Mouse (Mus musculus) granulocyte monocyte progenitor cell, adult 5-6 weeks (primary cell): ENCODE data around the gene Gm26727. TPM values are rescaled to one million over a fixed set of nuclear protein-coding genes. Genes with fewer than 3 reads are reported as not detected.
"Not testable (repeated sequence)": the region's sequence is repeated elsewhere in the genome, so short reads cannot be mapped to it uniquely, and the experiment has no call there.

Source experiments
- ATAC-seq: replicated peaks from 2 replicates; pipeline ENCODE4 v1.8.0; 2016; ENCODE audit warnings: mild to moderate bottlenecking, moderate TSS enrichment, inconsistent platforms; ENCODE audit not compliant: poor library complexity, severe bottlenecking
- total RNA-seq, 2 experiments: library from RNA; stranded (forward) in 1 of 2; stranded (reverse) in 1 of 2; fragments of 200-712, 200-1000 nt in 1 of 2; fragments of >200 nt in 1 of 2; fragmentation: Nextera tagmentation in 1 of 2; gene quantifications; 2 replicates each; pipeline ENCODE4 v1.2.3; 2014 to 2017

The Gm26727 gene
- total RNA-seq (2014; fragmentation: Nextera tagmentation) (not detected in 2 replicates), total RNA-seq (2017) (not detected in 2 replicates)

GRCm38 (mm10) chr2:67433081-67433480 is at the start of gene Gm26727:
Gene Gm26727, minus strand, starts transcription at chr2:67433181.
- no peak for ATAC-seq

- ATAC-seq = no peak
Observed at GRCm38 (mm10) chr2:67481051-67481450, 48.1 kb upstream of the Gm26727 start.

- ATAC-seq = no peak
Observed at GRCm38 (mm10) chr2:67477753-67478152, 44.8 kb upstream of the Gm26727 start.

- not testable (repeated sequence) for ATAC-seq
Observed at GRCm38 (mm10) chr2:67470030-67470429, 37.0 kb upstream of the Gm26727 start.

- no peak for ATAC-seq
Observed at GRCm38 (mm10) chr2:67467036-67467435, 34.1 kb upstream of the Gm26727 start.

GRCm38 (mm10) chr2:67460857-67461256 is 27.9 kb upstream of the Gm26727 start:
- ATAC-seq = no peak

- no peak for ATAC-seq
Observed at GRCm38 (mm10) chr2:67447206-67447605, 14.2 kb upstream of the Gm26727 start.

GRCm38 (mm10) chr2:67446772-67447171 is 13.8 kb upstream of the Gm26727 start:
- no peak for ATAC-seq

GRCm38 (mm10) chr2:67445780-67446179 is 12.8 kb upstream of the Gm26727 start, which contains the start of gene Xirp2:
Gene Xirp2, plus strand, starts transcription at chr2:67446002.
- no peak for ATAC-seq

- no peak for ATAC-seq
Observed at GRCm38 (mm10) chr2:67438309-67438708, 5.3 kb upstream of the Gm26727 start.

GRCm38 (mm10) chr2:67422799-67423198 is 10.2 kb downstream of the Gm26727 start:
- no peak for ATAC-seq

- no peak for ATAC-seq
Observed at GRCm38 (mm10) chr2:67420853-67421252, 12.1 kb downstream of the Gm26727 start.

- ATAC-seq = not testable (repeated sequence)
Observed at GRCm38 (mm10) chr2:67413425-67413824, 19.6 kb downstream of the Gm26727 start, which contains the start of gene Gm21830. Gene Gm21830, plus strand, starts transcription at chr2:67413725.

Other genes starting within 250 kb of the Gm26727 start
- not detected in 2 replicates for gene Gm21830, start 19.5 kb downstream of the Gm26727 start, total RNA-seq (2014; fragmentation: Nextera tagmentation)
- not detected in 2 replicates for gene Gm21830, start 19.5 kb downstream of the Gm26727 start, total RNA-seq (2017)
- not detected in 2 replicates for gene Xirp2, start 12.8 kb upstream of the Gm26727 start, total RNA-seq (2014; fragmentation: Nextera tagmentation)
- gene Xirp2, start 12.8 kb upstream of the Gm26727 start, total RNA-seq (2017) = not detected in 2 replicates
- not detected in 2 replicates for gene B3galt1, start 132.7 kb upstream of the Gm26727 start, total RNA-seq (2014; fragmentation: Nextera tagmentation)
- not detected in 2 replicates for gene B3galt1, start 132.7 kb upstream of the Gm26727 start, total RNA-seq (2017)